In the genomic region with DNA sequence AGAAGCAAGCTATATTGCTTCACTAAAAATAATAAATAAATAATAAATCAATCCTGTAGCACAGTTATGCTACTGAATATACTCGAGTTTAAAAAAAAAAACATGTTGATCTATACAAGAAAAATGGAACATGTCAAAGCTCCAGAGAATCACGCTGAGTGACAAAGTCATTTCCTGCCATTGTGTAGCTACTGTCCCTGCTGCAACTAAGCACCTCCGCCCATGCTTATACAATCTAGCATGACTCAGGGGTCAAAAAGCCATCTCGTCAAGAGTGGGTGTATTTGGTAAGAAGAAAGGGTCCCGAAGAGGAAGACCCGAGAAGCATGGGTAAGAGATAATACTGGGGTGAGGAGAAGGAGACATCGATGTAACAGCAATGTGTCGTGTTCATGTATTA, we compare ENCODE assay signal across 19 mouse cellular contexts. TPM values are rescaled to one million over a fixed set of nuclear protein-coding genes. Genes with fewer than 3 reads are reported as not detected.
A peak's percentile ranks its signal among the peaks of the same experiment; 100 is the strongest.
DNase-seq lines count a peak whose midpoint lies in the region; ATAC-seq and TF ChIP-seq lines count a peak whose summit lies in the region.
"Had no signal": no experiment of that assay in that cellular context is flagged by ENCODE, and none has a peak within 500 bp of the region (broad histone marks: within the 10 kb centered on the region; RNA-seq: fewer than 3 reads in every experiment).

No protein-coding gene starts in this region.

- TF ChIP-seq POLR2A in kidney, adult 2 months (IDR thresholded peaks at IDR 0.05; ENCODE audit: low read depth, low read length): no peak

- no peaks in the 10 kb centered on the region for H3K27me3 ChIP-seq in kidney, adult 2 months (replicated peaks; ENCODE audit: control insufficient read depth, insufficient read depth, low read length)
- H3K27me3 ChIP-seq in embryonic facial prominence, embryonic 14.5 days (replicated peaks; ENCODE audit: control insufficient read depth, insufficient read depth, low read length): no peaks in the 10 kb centered on the region
- H3K27me3 ChIP-seq: embryonic facial prominence, embryonic 13.5 days; forebrain, embryonic 15.5 days; heart, embryonic 15.5 days; limb, embryonic 12.5 days; liver, embryonic 13.5 days; stomach, embryonic 15.5 days had no signal

- no peaks in the 10 kb centered on the region for H3K4me1 ChIP-seq in kidney, adult 2 months (ENCODE audit: control insufficient read depth, insufficient read depth, low read length)
- no peaks in the 10 kb centered on the region for H3K4me1 ChIP-seq in embryonic facial prominence, embryonic 14.5 days (ENCODE audit: control insufficient read depth, insufficient read depth, low read length)
- H3K4me1 ChIP-seq: embryonic facial prominence, embryonic 13.5 days; forebrain, embryonic 15.5 days; heart, embryonic 15.5 days; limb, embryonic 12.5 days; liver, embryonic 13.5 days; stomach, embryonic 15.5 days had no signal

- H3K4me3 ChIP-seq in kidney, adult 2 months (ENCODE audit: insufficient read depth, low read depth, low read length): no peak overlapping the region
- H3K4me3 ChIP-seq in embryonic facial prominence, embryonic 14.5 days (ENCODE audit: low read depth, low read length): no peak overlapping the region
- H3K4me3 ChIP-seq: embryonic facial prominence, embryonic 13.5 days; forebrain, embryonic 15.5 days; heart, embryonic 15.5 days; limb, embryonic 12.5 days; liver, embryonic 13.5 days; stomach, embryonic 15.5 days had no signal

- no peak overlapping the region for H3K9ac ChIP-seq in embryonic facial prominence, embryonic 14.5 days (ENCODE audit: low read depth, low read length)
- H3K9ac ChIP-seq: embryonic facial prominence, embryonic 13.5 days; forebrain, embryonic 15.5 days; heart, embryonic 15.5 days; hindbrain, embryonic 14.5 days; limb, embryonic 12.5 days; liver, embryonic 13.5 days; stomach, embryonic 15.5 days had no signal

- DNase-seq in heart, adult 18-20 months: peak; percentile 3 to 27
- DNase-seq in heart, postnatal 4 days: no peak
- peak; percentile 17 for DNase-seq in kidney, adult 2 months
- DNase-seq in kidney, postnatal 10 days: no peak
- DNase-seq in embryonic facial prominence, embryonic 14.5 days (ENCODE audit: low spot score): peak; percentile 12
- DNase-seq in lung, postnatal 14 days: peak; percentile 11
- DNase-seq in right cerebral cortex, adult 2 months (ENCODE audit: low spot score in 2 of 2): no peak
- DNase-seq: cerebellum, adult 18-20 months; cerebellum, postnatal 25 days; gastrocnemius, postnatal 25 days; liver, embryonic 13.5 days; thymus, adult 2 months had no signal

- ATAC-seq in embryonic facial prominence, embryonic 14.5 days (ENCODE audit: low read depth): no peak
- ATAC-seq: forebrain, embryonic 15.5 days; midbrain, embryonic 16.5 days had no signal

- H3K27ac ChIP-seq in kidney, adult 2 months (ENCODE audit: insufficient read depth, low read depth, low read length): no peak overlapping the region
- H3K27ac ChIP-seq in embryonic facial prominence, embryonic 14.5 days (replicated peaks; ENCODE audit: low read depth, low read length): no peak overlapping the region
- H3K27ac ChIP-seq: embryonic facial prominence, embryonic 13.5 days; forebrain, embryonic 15.5 days; heart, embryonic 15.5 days; hindbrain, embryonic 14.5 days; limb, embryonic 12.5 days; liver, embryonic 13.5 days; stomach, embryonic 15.5 days had no signal

- whole genome bisulfite sequencing in kidney, adult 2 months: 71% methylated on average over 8 of the region's 8 CpGs
- 77% methylated on average over 8 of the region's 8 CpGs for WGBS in embryonic facial prominence, embryonic 14.5 days

- no peak for TF ChIP-seq CTCF in kidney, adult 2 months (conservative IDR thresholded peaks at IDR 0.05; ENCODE audit: insufficient read depth, insufficient read length, low read depth, low read length)

- no peak overlapping the region for H3K4me2 ChIP-seq in embryonic facial prominence, embryonic 14.5 days (ENCODE audit: low read depth, low read length)
- H3K4me2 ChIP-seq: embryonic facial prominence, embryonic 13.5 days; forebrain, embryonic 15.5 days; heart, embryonic 15.5 days; hindbrain, embryonic 14.5 days; limb, embryonic 12.5 days; liver, embryonic 13.5 days; stomach, embryonic 15.5 days had no signal

- no peaks in the 10 kb centered on the region for H3K9me3 ChIP-seq in embryonic facial prominence, embryonic 14.5 days (ENCODE audit: control insufficient read depth, low read length)
- H3K9me3 ChIP-seq: embryonic facial prominence, embryonic 13.5 days; forebrain, embryonic 15.5 days; heart, embryonic 15.5 days; limb, embryonic 12.5 days; liver, embryonic 13.5 days; stomach, embryonic 15.5 days had no signal

- H3K36me3 ChIP-seq in kidney, adult 2 months (ENCODE audit: control insufficient read depth, insufficient read depth, low read length): no peaks in the 10 kb centered on the region
- H3K36me3 ChIP-seq in embryonic facial prominence, embryonic 14.5 days (ENCODE audit: control insufficient read depth, insufficient read depth, low read length): no peaks in the 10 kb centered on the region
- H3K36me3 ChIP-seq: embryonic facial prominence, embryonic 13.5 days; forebrain, embryonic 15.5 days; heart, embryonic 15.5 days; limb, embryonic 12.5 days; liver, embryonic 13.5 days; stomach, embryonic 15.5 days had no signal

RNA-seq across cellular contexts. Expression of a gene that starts 29.3 kb away (rescaled TPM):
- under 1 TPM; 0.47 to 0.82 TPM for total RNA-seq in heart, adult 18-20 months (2021)
- 1 to 10 TPM; 1.0 to 1.4 TPM for total RNA-seq in heart, postnatal 4 days (2021)
- polyA plus RNA-seq in kidney, adult 2 months (2012; rRNA removed): 0.14 and 0.16 TPM in 2 replicates
- 1.0 and 1.1 TPM in 2 replicates for polyA plus RNA-seq in embryonic facial prominence, embryonic 14.5 days (2014; fragmentation: Nextera tagmentation; extraction: Ambion mirVana)

Comparison
In these comparisons a context has a peak if more than half of its experiments do, and no peak if none do; other contexts are left out.
1. DNase-seq: peak in heart, adult 18-20 months (2 of 2), kidney, adult 2 months (single experiment), embryonic facial prominence, embryonic 14.5 days (single experiment) and lung, postnatal 14 days (single experiment); none in heart, postnatal 4 days (single experiment), kidney, postnatal 10 days (single experiment) and right cerebral cortex, adult 2 months (0 of 2).